24 mouse cellular contexts compared by ENCODE assay signal in genomic region chr11:6169041-6169663, GRCm38 (mm10). TPM values are rescaled to one million over a fixed set of nuclear protein-coding genes. Genes with fewer than 3 reads are reported as not detected.
DNase-seq lines count a peak whose midpoint lies in the region; ATAC-seq lines count a peak whose summit lies in the region.
"Had no signal": no experiment of that assay in that cellular context is flagged by ENCODE, and none has a peak within 500 bp of the region (broad histone marks: within the 10 kb centered on the region; RNA-seq: fewer than 3 reads in every experiment).

No protein-coding gene starts in this region.

- no peak for ATAC-seq in midbrain, embryonic 11.5 days (ENCODE audit: low FRiP score)
- ATAC-seq in megakaryocyte, adult 5-6 weeks (ENCODE audit: poor library complexity, severe bottlenecking): peak; percentile 77
- ATAC-seq: midbrain, embryonic 13.5 days had no signal

- intact Hi-C loops in heart, postnatal 36 days (cut with DNase I): no loop called here

- no peak overlapping the region for H3K9ac ChIP-seq in midbrain, embryonic 11.5 days (ENCODE audit: low read length)
- H3K9ac ChIP-seq: hindbrain, embryonic 12.5 days; limb, embryonic 13.5 days; midbrain, embryonic 13.5 days; neural tube, embryonic 12.5 days; stomach, embryonic 15.5 days had no signal

- no peaks in the 10 kb centered on the region for H3K27me3 ChIP-seq in midbrain, embryonic 11.5 days (ENCODE audit: control insufficient read depth, insufficient read depth, low read length)
- no peaks in the 10 kb centered on the region for H3K27me3 ChIP-seq in midbrain, embryonic 10.5 days (ENCODE audit: low read depth, poor library complexity, severe bottlenecking)
- H3K27me3 ChIP-seq: hindbrain, embryonic 12.5 days; limb, embryonic 13.5 days; midbrain, embryonic 13.5 days; neural tube, embryonic 12.5 days; stomach, embryonic 15.5 days had no signal

- H3K9me3 ChIP-seq in midbrain, embryonic 11.5 days (ENCODE audit: control insufficient read depth, low read length): no peaks in the 10 kb centered on the region
- H3K9me3 ChIP-seq in midbrain, embryonic 10.5 days (replicated peaks): no peaks in the 10 kb centered on the region
- H3K9me3 ChIP-seq: hindbrain, embryonic 12.5 days; limb, embryonic 13.5 days; midbrain, embryonic 13.5 days; neural tube, embryonic 12.5 days; stomach, embryonic 15.5 days had no signal

- no peaks in the 10 kb centered on the region for H3K36me3 ChIP-seq in midbrain, embryonic 11.5 days (ENCODE audit: control insufficient read depth, insufficient read depth, low read length)
- H3K36me3 ChIP-seq in midbrain, embryonic 10.5 days: 0 out of 2 replicates have a peak, but pooled peaks cover 3% of the 10 kb centered on the region
- H3K36me3 ChIP-seq: hindbrain, embryonic 12.5 days; midbrain, embryonic 13.5 days; neural tube, embryonic 12.5 days; stomach, embryonic 15.5 days had no signal

- 94% methylated on average over 2 of the region's 2 CpGs for WGBS in midbrain, embryonic 11.5 days
- WGBS in midbrain, embryonic 10.5 days: 96% methylated on average over 2 of the region's 2 CpGs

- H3K4me2 ChIP-seq in midbrain, embryonic 11.5 days: no peak overlapping the region
- H3K4me2 ChIP-seq: hindbrain, embryonic 12.5 days; limb, embryonic 13.5 days; midbrain, embryonic 13.5 days; neural tube, embryonic 12.5 days; stomach, embryonic 15.5 days had no signal

- H3K4me3 ChIP-seq in midbrain, embryonic 11.5 days (ENCODE audit: low read depth, low read length): no peak overlapping the region
- no peak overlapping the region for H3K4me3 ChIP-seq in midbrain, embryonic 10.5 days
- H3K4me3 ChIP-seq: hindbrain, embryonic 12.5 days; left cerebral cortex, adult 2 months; limb, embryonic 13.5 days; midbrain, embryonic 13.5 days; neural tube, embryonic 12.5 days; stomach, embryonic 15.5 days had no signal

- DNase-seq in heart, adult 11 months: peak; percentile 74
- DNase-seq in heart, postnatal 36 days: no peak
- DNase-seq in midbrain, embryonic 11.5 days (ENCODE audit: low spot score, missing footprints): peak; percentile 17
- no peak for DNase-seq in midbrain, embryonic 10.5 days (ENCODE audit: low spot score)
- no peak for DNase-seq in left cerebral cortex, adult 9 months (ENCODE audit: low spot score in 2 of 2)
- no peak for DNase-seq in frontal cortex, postnatal 36 days (ENCODE audit: low spot score in 2 of 2)
- no peak for DNase-seq in right cerebral cortex, postnatal 36 days (ENCODE audit: low spot score in 2 of 2)
- DNase-seq: adrenal gland, adult 2 months; cerebellum, adult 9-10 months; heart, postnatal 10 days; kidney, adult 2 months; kidney, postnatal 14 days; layer of hippocampus, adult 9-11 months; lung, adult 18-20 months; lung, postnatal 14 days; thymus, adult 2 months had no signal

- no peak overlapping the region for H3K27ac ChIP-seq in midbrain, embryonic 11.5 days (ENCODE audit: low read depth, low read length)
- no peak overlapping the region for H3K27ac ChIP-seq in midbrain, embryonic 10.5 days (replicated peaks)
- H3K27ac ChIP-seq: hindbrain, embryonic 12.5 days; left cerebral cortex, adult 2 months; limb, embryonic 13.5 days; midbrain, embryonic 13.5 days; neural tube, embryonic 12.5 days; stomach, embryonic 15.5 days had no signal

- no peaks in the 10 kb centered on the region for H3K4me1 ChIP-seq in midbrain, embryonic 11.5 days (ENCODE audit: control insufficient read depth, insufficient read depth, low read length)
- no peaks in the 10 kb centered on the region for H3K4me1 ChIP-seq in midbrain, embryonic 10.5 days
- H3K4me1 ChIP-seq: hindbrain, embryonic 12.5 days; midbrain, embryonic 13.5 days; neural tube, embryonic 12.5 days; stomach, embryonic 15.5 days had no signal

RNA-seq across cellular contexts. Expression of gene A730071L15Rik, which starts 30.7 kb away (rescaled TPM):
- not detected for total RNA-seq in heart, postnatal 36 days (2021)
- 0.41 and 0.57 TPM in 2 replicates for polyA plus RNA-seq in midbrain, embryonic 11.5 days (2014; fragmentation: Nextera tagmentation; extraction: Ambion mirVana)
- polyA plus RNA-seq in midbrain, embryonic 10.5 days (2016; fragmentation: Nextera tagmentation; extraction: Ambion mirVana): 0.37 and 0.84 TPM in 2 replicates
- total RNA-seq in megakaryocyte, adult 5-6 weeks (2015): 0.09 and 0.57 TPM in 2 replicates
- total RNA-seq in megakaryocyte, adult 5-6 weeks (2017): not detected in 2 replicates
- total RNA-seq: gastrocnemius, adult 8-10 months had no signal
- polyA plus RNA-seq: adrenal gland, adult 2 months had no signal

RNA-seq across cellular contexts. Expression of gene Nudcd3, which starts 31.1 kb away (rescaled TPM):
- 10 to 100 TPM; 61.2 to 64.6 TPM for total RNA-seq in heart, postnatal 36 days (2021)
- polyA plus RNA-seq in midbrain, embryonic 11.5 days (2014; fragmentation: Nextera tagmentation; extraction: Ambion mirVana): 41.4 and 46.8 TPM in 2 replicates
- polyA plus RNA-seq in midbrain, embryonic 10.5 days (2016; fragmentation: Nextera tagmentation; extraction: Ambion mirVana): 52.0 and 53.7 TPM in 2 replicates
- 11.5 and 14.6 TPM in 2 replicates for total RNA-seq in megakaryocyte, adult 5-6 weeks (2015)
- 25.0 and 25.6 TPM in 2 replicates for total RNA-seq in megakaryocyte, adult 5-6 weeks (2017)

Comparison
In these comparisons a context has a peak if more than half of its experiments do, and no peak if none do; other contexts are left out.
1. DNase-seq: peak in heart, adult 11 months (single experiment) and midbrain, embryonic 11.5 days (single experiment); none in heart, postnatal 36 days (0 of 2), midbrain, embryonic 10.5 days (single experiment), left cerebral cortex, adult 9 months (0 of 2), frontal cortex, postnatal 36 days (0 of 2) and right cerebral cortex, postnatal 36 days (0 of 2).